Mouse (Mus musculus) stomach, embryonic 15.5 days (tissue): ENCODE results near the gene Socs7. TPM values are rescaled to one million over a fixed set of nuclear protein-coding genes. Genes with fewer than 3 reads are reported as not detected.

ENCODE experiments used
- ATAC-seq: fragments of 200-750 bp; cut with Nextera tagmentation; 2 replicates; pipeline ENCODE4 v1.8.0; 2017; ENCODE audit warnings: low read depth, moderate number of reproducible peaks, moderate TSS enrichment; ENCODE audit not compliant: insufficient read depth, low FRiP score
- H3K27ac ChIP-seq: fragments of 300-500 bp; sonication (generic); 2 replicates; pipeline ENCODE4 v1.5.1; 2015; ENCODE audit warnings: mild to moderate bottlenecking, inconsistent platforms
- H3K27me3 ChIP-seq: fragments of 300-500 bp; sonication (generic); replicated peaks from 2 replicates; pipeline ENCODE4 v1.6.1; 2015; ENCODE audit warnings: inconsistent platforms
- H3K36me3 ChIP-seq: fragments of 300-500 bp; sonication (generic); 2 replicates; pipeline ENCODE4 v1.6.1; 2015; ENCODE audit warnings: inconsistent platforms
- H3K4me1 ChIP-seq: fragments of 300-500 bp; sonication (generic); 2 replicates; pipeline ENCODE4 v1.6.1; 2015; ENCODE audit warnings: inconsistent platforms
- H3K4me2 ChIP-seq: fragments of 300-500 bp; sonication (generic); 2 replicates; pipeline ENCODE4 v1.6.1; 2015; ENCODE audit warnings: mild to moderate bottlenecking, inconsistent platforms
- H3K4me3 ChIP-seq: fragments of 300-500 bp; sonication (generic); replicated peaks from 2 replicates; pipeline ENCODE4 v1.5.1; 2015; ENCODE audit warnings: inconsistent platforms
- H3K9ac ChIP-seq: fragments of 300-500 bp; sonication (generic); 2 replicates; pipeline ENCODE4 v1.6.1; 2015; ENCODE audit warnings: inconsistent platforms
- H3K9me3 ChIP-seq: fragments of 300-500 bp; sonication (generic); 2 replicates; pipeline ENCODE4 v1.6.1; 2016; ENCODE audit warnings: inconsistent platforms
- WGBS: fragments of 180-500 bp; shearing (Covaris S2); methylation state at CpG from one replicate; pipeline ENCODE4 v1.1.7; 2015; 5-methylcytosine and 5-hydroxymethylcytosine counted together
- polyA plus RNA-seq: library from polyadenylated mRNA; unstranded; fragments of >200 nt; fragmentation: Nextera tagmentation; extraction: Ambion mirVana; gene quantifications from 2 replicates; pipeline ENCODE4 v1.2.1, GENCODE M21; 2015

Socs7 gene
- polyA plus RNA-seq, 1 experiment from 2014 or later: 3.4 TPM

- H3K9ac ChIP-seq: no peak overlapping the region
- H3K27ac ChIP-seq: peak overlapping the region; percentile 63; the same call in 1 of the 2 replicates
- H3K36me3 ChIP-seq: no peaks in the 10 kb centered on the region
- 36% methylated on average over 3 of the region's 3 CpGs for WGBS
- peaks cover 34% of the 10 kb centered on the region for H3K4me1 ChIP-seq
- no peaks in the 10 kb centered on the region for H3K9me3 ChIP-seq
- H3K4me2 ChIP-seq: 0 out of 2 replicates have a peak overlapping the region, but pooled peaks have one; percentile 13
- no peaks in the 10 kb centered on the region for H3K27me3 ChIP-seq
- no peak overlapping the region for H3K4me3 ChIP-seq
- ATAC-seq: no peak
Measured at GRCm38 (mm10) chr11:97424802-97425201, 62.5 kb downstream of the Socs7 start.

- ATAC-seq: peak; percentile 85
- H3K9me3 ChIP-seq: no peaks in the 10 kb centered on the region
- H3K27me3 ChIP-seq: no peaks in the 10 kb centered on the region
- peaks cover 32% of the 10 kb centered on the region for H3K4me1 ChIP-seq
- peak overlapping the region; percentile 37 for H3K4me3 ChIP-seq
- H3K36me3 ChIP-seq: no peaks in the 10 kb centered on the region
- H3K27ac ChIP-seq: peak overlapping the region; percentile 68; the same call in 1 of the 2 replicates
- peak overlapping the region; percentile 84 for H3K4me2 ChIP-seq
- 2% methylated on average over 32 of the region's 32 CpGs for WGBS
- no peak overlapping the region for H3K9ac ChIP-seq
Measured at GRCm38 (mm10) chr11:97427794-97428725, 65.7 kb downstream of the Socs7 start.

- ATAC-seq: no peak
Measured at GRCm38 (mm10) chr11:97428726-97429077, 66.4 kb downstream of the Socs7 start.

GRCm38 (mm10) chr11:97429615-97430014 lies 67.3 kb downstream of the Socs7 start:
- no peak for ATAC-seq
- no peak overlapping the region for H3K4me3 ChIP-seq
- H3K9me3 ChIP-seq: no peaks in the 10 kb centered on the region
- no peaks in the 10 kb centered on the region for H3K27me3 ChIP-seq
- H3K27ac ChIP-seq: no peak overlapping the region
- no peaks in the 10 kb centered on the region for H3K36me3 ChIP-seq
- no peak overlapping the region for H3K9ac ChIP-seq
- 68% methylated on average over 8 of the region's 8 CpGs for WGBS
- no peak overlapping the region for H3K4me2 ChIP-seq
- H3K4me1 ChIP-seq: peaks cover 30% of the 10 kb centered on the region

More at GRCm38 (mm10) chr11:97428726-97429077, 66.4 kb downstream of the Socs7 start:
- Histone ChIP-seq H3K4me1 (peaks cover 32% of the 10 kb centered on the region), H3K27ac (peak overlapping the region; percentile 68; the same call in 1 of the 2 replicates), H3K4me3 (peak overlapping the region; percentile 37), H3K9ac (no peak overlapping the region), H3K27me3 (no peaks in the 10 kb centered on the region), H3K9me3 (no peaks in the 10 kb centered on the region), H3K36me3 (no peaks in the 10 kb centered on the region), H3K4me2 (peak overlapping the region; percentile 84)
- WGBS: 41% methylated on average over 4 of the region's 4 CpGs

- no peak overlapping the region for H3K9ac ChIP-seq
- 4% methylated on average over 3 of the region's 3 CpGs for WGBS
- no peak for ATAC-seq
Measured at GRCm38 (mm10) chr11:97432015-97432414, 69.7 kb downstream of the Socs7 start.

GRCm38 (mm10) chr11:97432983-97433539 lies 70.7 kb downstream of the Socs7 start:
- H3K4me2 ChIP-seq: no peak overlapping the region
- no peaks in the 10 kb centered on the region for H3K36me3 ChIP-seq
- no peak overlapping the region for H3K9ac ChIP-seq
- 76% methylated on average over 8 of the region's 8 CpGs for WGBS
- no peaks in the 10 kb centered on the region for H3K9me3 ChIP-seq
- 0 out of 2 replicates have a peak overlapping the region, but pooled peaks have one; percentile 23 for H3K27ac ChIP-seq
- no peak for ATAC-seq
- no peak overlapping the region for H3K4me3 ChIP-seq
- peaks cover 52% of the 10 kb centered on the region for H3K4me1 ChIP-seq
- no peaks in the 10 kb centered on the region for H3K27me3 ChIP-seq

More at GRCm38 (mm10) chr11:97432015-97432414, 69.7 kb downstream of the Socs7 start:
- Histone ChIP-seq H3K36me3 (no peaks in the 10 kb centered on the region), H3K4me3 (no peak overlapping the region), H3K9me3 (no peaks in the 10 kb centered on the region), H3K27ac (no peak overlapping the region), H3K27me3 (no peaks in the 10 kb centered on the region), H3K4me2 (no peak overlapping the region), H3K4me1 (peaks cover 51% of the 10 kb centered on the region)

GRCm38 (mm10) chr11:97434121-97434520 lies 71.8 kb downstream of the Socs7 start:
- Histone ChIP-seq H3K9ac (no peak overlapping the region), H3K4me1 (peaks cover 53% of the 10 kb centered on the region), H3K4me2 (no peak overlapping the region), H3K36me3 (no peaks in the 10 kb centered on the region), H3K27me3 (no peaks in the 10 kb centered on the region), H3K4me3 (no peak overlapping the region), H3K9me3 (no peaks in the 10 kb centered on the region), H3K27ac (no peak overlapping the region)
- no peak for ATAC-seq
- 72% methylated on average over 8 of the region's 8 CpGs for WGBS

- Histone ChIP-seq H3K36me3 (no peaks in the 10 kb centered on the region), H3K27ac (peak overlapping the region; percentile 96), H3K27me3 (no peaks in the 10 kb centered on the region), H3K9me3 (no peaks in the 10 kb centered on the region), H3K9ac (no peak overlapping the region), H3K4me3 (peak overlapping the region; percentile 42), H3K4me1 (peaks cover 49% of the 10 kb centered on the region), H3K4me2 (peak overlapping the region; percentile 65)
- peak; percentile 70 for ATAC-seq
- 3% methylated on average over 15 of the region's 15 CpGs for WGBS
Measured at GRCm38 (mm10) chr11:97434704-97435454, 72.5 kb downstream of the Socs7 start.

- Histone ChIP-seq H3K4me3 (0 out of 2 replicates have a peak overlapping the region, but pooled peaks have one; percentile 5), H3K4me2 (peak overlapping the region; percentile 65), H3K4me1 (peaks cover 56% of the 10 kb centered on the region), H3K27me3 (no peaks in the 10 kb centered on the region), H3K9ac (no peak overlapping the region), H3K27ac (peak overlapping the region; percentile 96), H3K9me3 (no peaks in the 10 kb centered on the region), H3K36me3 (no peaks in the 10 kb centered on the region)
- peak; percentile 51 for ATAC-seq
- whole genome bisulfite sequencing: 30% methylated on average over 13 of the region's 13 CpGs
Measured at GRCm38 (mm10) chr11:97435808-97436491, 73.6 kb downstream of the Socs7 start.

- Histone ChIP-seq H3K27ac (peak overlapping the region; percentile 90), H3K36me3 (no peaks in the 10 kb centered on the region), H3K4me1 (peaks cover 73% of the 10 kb centered on the region), H3K4me2 (0 out of 2 replicates have a peak overlapping the region, but pooled peaks have one; percentile 14), H3K27me3 (no peaks in the 10 kb centered on the region), H3K4me3 (no peak overlapping the region), H3K9ac (no peak overlapping the region), H3K9me3 (no peaks in the 10 kb centered on the region)
- ATAC-seq: no peak
- WGBS: 12% methylated on average over 5 of the region's 5 CpGs
Measured at GRCm38 (mm10) chr11:97437745-97438144, 75.4 kb downstream of the Socs7 start.

- ATAC-seq: no peak
- no peaks in the 10 kb centered on the region for H3K36me3 ChIP-seq
- H3K4me1 ChIP-seq: peaks cover 78% of the 10 kb centered on the region
- no peak overlapping the region for H3K4me2 ChIP-seq
- H3K27ac ChIP-seq: peak overlapping the region; percentile 90
- H3K9me3 ChIP-seq: no peaks in the 10 kb centered on the region
- H3K27me3 ChIP-seq: no peaks in the 10 kb centered on the region
- H3K9ac ChIP-seq: no peak overlapping the region
- WGBS: 37% methylated on average over 9 of the region's 9 CpGs
- H3K4me3 ChIP-seq: no peak overlapping the region
Measured at GRCm38 (mm10) chr11:97438868-97439267, 76.5 kb downstream of the Socs7 start.
